Mouse (Mus musculus) heart, adult 2 months (tissue): ENCODE measurements around the gene Cd164l2.

ENCODE experiments used
- CTCF ChIP-seq: fragments of 200-600 bp; IDR thresholded peaks from 2 replicates; pipeline ENCODE4 v1.8.1; 2022; ENCODE audit warnings: antibody characterized with exemption, mild to moderate bottlenecking, moderate library complexity
- EP300 ChIP-seq: fragments of 200-500 bp; IDR thresholded peaks from 2 replicates; pipeline ENCODE4 v1.6.1; 2011; ENCODE audit warnings: low read depth, low read length, control low read depth; ENCODE audit not compliant: insufficient read depth
- POLR2A ChIP-seq: fragments of 200-500 bp; IDR thresholded peaks from 2 replicates; pipeline ENCODE4 v1.6.1; 2011; ENCODE audit warnings: mild to moderate bottlenecking, low read depth, low read length, control low read depth; ENCODE audit not compliant: insufficient read depth

- TF ChIP-seq CTCF: peak; percentile 92
- TF ChIP-seq EP300: peak; percentile 70; the same call in 1 of the 2 replicates
- no peak for TF ChIP-seq POLR2A
Observed at GRCm38 (mm10) chr4:133209366-133209765, 2.6 kb upstream of the Cd164l2 start.
